Mouse (Mus musculus): ENCODE measurements around the gene Pcolce2. TPM values are rescaled to one million over a fixed set of nuclear protein-coding genes. Genes with fewer than 3 reads are reported as not detected.

The Pcolce2 gene
- polyA plus RNA-seq (2015; fragmentation: Nextera tagmentation; extraction: Ambion mirVana), result 5.9 and 6.2 TPM in 2 replicates

GRCm38 (mm10) chr9:95637271-95638181 lies at the start of gene Pcolce2:
TSS of gene Pcolce2 (plus strand) at chr9:95637601.
- peaks cover 58% of the 10 kb centered on the region for H3K27me3 ChIP-seq
- H3K9me3 ChIP-seq (replicated peaks), result no peaks in the 10 kb centered on the region
- H3K9ac ChIP-seq, result peak within 1 kb of the TSS; percentile 37; the same call in 1 of the 2 replicates
- H3K4me3 ChIP-seq (replicated peaks), result peak within 1 kb of the TSS; percentile 57
- ATAC-seq (ENCODE audit: insufficient read depth), result peak; percentile 62
- under 1% methylated on average over 71 of the region's 71 CpGs for WGBS (ENCODE audit: insufficient replicate concordance)
- H3K4me2 ChIP-seq, result peak within 1 kb of the TSS; percentile 62
- no peaks in the 10 kb centered on the region for H3K4me1 ChIP-seq (replicated peaks)
- no peak within 1 kb of the TSS for H3K27ac ChIP-seq (replicated peaks)
- no peaks in the 10 kb centered on the region for H3K36me3 ChIP-seq (replicated peaks)

DNA sequence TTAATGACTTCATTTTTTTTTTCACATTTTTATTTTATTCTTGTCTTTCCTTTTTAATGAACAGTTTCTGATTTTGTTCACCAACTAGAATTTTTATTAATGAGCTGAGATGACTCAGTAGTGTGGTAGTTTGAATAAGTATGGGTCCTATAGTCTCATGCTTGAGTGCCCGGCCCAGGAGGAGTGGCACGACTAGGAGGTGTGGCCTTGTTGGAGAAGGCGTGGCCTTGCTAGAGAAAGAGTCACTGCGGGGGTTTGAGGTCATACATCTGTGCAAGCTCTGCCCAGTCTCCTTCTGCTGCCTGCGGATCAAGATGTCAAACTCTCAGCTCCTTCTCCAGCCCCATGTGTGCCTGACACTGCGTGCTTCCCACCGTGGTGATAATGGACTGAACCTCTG lies 49.3 kb upstream of the Pcolce2 start:
- Histone ChIP-seq H3K4me1 (replicated peaks) (no peaks in the 10 kb centered on the region), H3K27ac (replicated peaks) (no peak overlapping the region), H3K9me3 (replicated peaks) (no peaks in the 10 kb centered on the region), H3K9ac (no peak overlapping the region), H3K4me2 (no peak overlapping the region), H3K27me3 (peaks cover 6% of the 10 kb centered on the region; the same call in 1 of the 2 replicates), H3K4me3 (replicated peaks) (no peak overlapping the region), H3K36me3 (replicated peaks) (no peaks in the 10 kb centered on the region)
- no peak for ATAC-seq (ENCODE audit: insufficient read depth)
- 76% methylated on average over 7 of the region's 7 CpGs for WGBS (ENCODE audit: insufficient replicate concordance)

DNA sequence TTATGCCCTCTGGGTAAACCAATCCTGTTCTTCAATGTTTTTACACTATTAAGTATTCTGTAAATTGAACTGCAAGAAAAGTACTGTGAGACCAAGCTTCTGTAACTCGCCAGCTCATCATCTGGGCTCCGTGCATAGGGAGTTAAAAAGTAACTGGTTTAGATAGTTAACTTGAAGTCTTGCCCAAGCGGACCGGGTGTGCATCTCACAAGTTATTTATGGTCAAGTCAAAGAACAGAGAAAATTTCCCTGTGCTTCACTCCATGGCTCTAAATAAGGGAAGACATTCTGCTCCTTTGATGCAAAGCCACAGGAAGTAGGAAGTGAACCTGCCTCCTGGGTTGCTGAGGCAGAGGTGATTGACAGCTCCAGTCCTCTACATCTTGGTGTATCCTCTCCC lies 43.1 kb upstream of the Pcolce2 start:
- H3K4me3 ChIP-seq (replicated peaks), result no peak overlapping the region
- WGBS (ENCODE audit: insufficient replicate concordance), result 60% methylated on average over 4 of the region's 4 CpGs

GRCm38 (mm10) chr9:95597466-95598178 lies 39.8 kb upstream of the Pcolce2 start:
- Histone ChIP-seq H3K4me1 (replicated peaks) (no peaks in the 10 kb centered on the region), H3K4me2 (0 out of 2 replicates have a peak overlapping the region, but pooled peaks have one; percentile 10), H3K27ac (replicated peaks) (no peak overlapping the region), H3K9ac (no peak overlapping the region), H3K36me3 (replicated peaks) (no peaks in the 10 kb centered on the region), H3K27me3 (peaks cover 9% of the 10 kb centered on the region; the same call in 1 of the 2 replicates), H3K9me3 (replicated peaks) (no peaks in the 10 kb centered on the region), H3K4me3 (replicated peaks) (no peak overlapping the region)
- ATAC-seq (ENCODE audit: insufficient read depth), result no peak
- 43% methylated on average over 13 of the region's 13 CpGs for WGBS (ENCODE audit: insufficient replicate concordance)

More for the DNA sequence above, 43.1 kb upstream of the Pcolce2 start:
- Histone ChIP-seq H3K36me3 (replicated peaks) (no peaks in the 10 kb centered on the region), H3K4me2 (no peak overlapping the region), H3K27me3 (peaks cover 9% of the 10 kb centered on the region; the same call in 1 of the 2 replicates), H3K4me1 (replicated peaks) (no peaks in the 10 kb centered on the region), H3K27ac (replicated peaks) (no peak overlapping the region), H3K9ac (no peak overlapping the region), H3K9me3 (replicated peaks) (no peaks in the 10 kb centered on the region)
- no peak for ATAC-seq (ENCODE audit: insufficient read depth)

- Histone ChIP-seq H3K4me3 (replicated peaks) (no peak overlapping the region), H3K4me2 (0 out of 2 replicates have a peak overlapping the region, but pooled peaks have one; percentile 10), H3K4me1 (replicated peaks) (no peaks in the 10 kb centered on the region), H3K27ac (replicated peaks) (no peak overlapping the region), H3K9me3 (replicated peaks) (no peaks in the 10 kb centered on the region), H3K36me3 (replicated peaks) (no peaks in the 10 kb centered on the region), H3K27me3 (peaks cover 9% of the 10 kb centered on the region; the same call in 1 of the 2 replicates), H3K9ac (no peak overlapping the region)
- 47% methylated on average over 19 of the region's 19 CpGs for WGBS (ENCODE audit: insufficient replicate concordance)
- ATAC-seq (ENCODE audit: insufficient read depth), result no peak
These were observed 39.2 kb upstream of the Pcolce2 start for GRCm38 (mm10) chr9:95598179-95598721.

- H3K4me2 ChIP-seq, result no peak overlapping the region
- H3K9me3 ChIP-seq (replicated peaks), result no peaks in the 10 kb centered on the region
- H3K4me3 ChIP-seq (replicated peaks), result no peak overlapping the region
- no peak overlapping the region for H3K27ac ChIP-seq (replicated peaks)
- H3K9ac ChIP-seq, result no peak overlapping the region
- no peak for ATAC-seq (ENCODE audit: insufficient read depth)
- H3K4me1 ChIP-seq (replicated peaks), result no peaks in the 10 kb centered on the region
- peaks cover 9% of the 10 kb centered on the region; the same call in 1 of the 2 replicates for H3K27me3 ChIP-seq
- WGBS (ENCODE audit: insufficient replicate concordance), result 68% methylated on average over 4 of the region's 4 CpGs
- no peaks in the 10 kb centered on the region for H3K36me3 ChIP-seq (replicated peaks)
These were observed 38.0 kb upstream of the Pcolce2 start for GRCm38 (mm10) chr9:95599399-95599798.

DNA sequence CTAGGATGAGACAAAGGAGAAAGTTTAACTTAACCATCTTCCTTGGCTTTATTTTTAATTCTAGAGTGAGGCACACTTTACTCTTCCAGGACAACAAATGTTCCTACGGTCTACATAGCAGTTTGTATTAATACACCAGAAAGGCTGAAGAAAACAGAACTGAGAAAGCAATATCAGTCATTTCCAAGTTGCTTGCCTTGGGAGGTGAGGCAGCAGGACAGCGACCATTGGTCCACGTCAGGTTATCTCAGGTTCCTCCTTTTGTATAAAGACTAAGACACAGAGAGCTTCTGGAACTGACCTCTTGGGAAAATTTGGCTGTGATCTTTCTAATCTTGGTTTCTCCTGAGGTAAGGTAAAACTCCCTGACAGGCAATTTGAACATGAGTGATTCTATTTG lies 34.6 kb upstream of the Pcolce2 start:
- Histone ChIP-seq H3K9me3 (replicated peaks) (no peaks in the 10 kb centered on the region), H3K9ac (no peak overlapping the region)
- 54% methylated on average over 3 of the region's 3 CpGs for WGBS (ENCODE audit: insufficient replicate concordance)

DNA sequence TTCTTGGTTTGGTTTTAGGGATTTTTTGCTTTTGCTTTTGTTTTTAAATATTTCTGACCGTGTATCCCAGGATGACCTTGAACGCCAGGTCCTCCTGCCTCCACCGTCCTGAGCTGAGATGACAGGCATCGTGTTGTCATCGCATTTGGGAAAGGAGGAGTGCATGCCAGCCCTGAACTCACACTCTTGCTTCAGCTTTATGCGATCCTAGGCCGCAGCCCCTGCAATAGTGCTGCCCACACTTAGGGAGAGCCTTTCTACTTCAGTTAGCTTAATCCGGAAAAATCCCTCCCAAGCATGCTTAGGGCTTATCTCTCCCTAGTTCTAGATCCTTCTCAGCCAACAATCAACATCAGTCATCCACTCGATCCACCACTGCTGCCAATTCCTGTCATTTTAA lies 34.1 kb upstream of the Pcolce2 start:
- Histone ChIP-seq H3K4me3 (replicated peaks) (no peak overlapping the region), H3K4me2 (no peak overlapping the region), H3K9me3 (replicated peaks) (no peaks in the 10 kb centered on the region), H3K27me3 (peaks cover 7% of the 10 kb centered on the region; the same call in 1 of the 2 replicates), H3K36me3 (replicated peaks) (no peaks in the 10 kb centered on the region), H3K4me1 (replicated peaks) (no peaks in the 10 kb centered on the region), H3K9ac (no peak overlapping the region), H3K27ac (replicated peaks) (no peak overlapping the region)
- 70% methylated on average over 9 of the region's 9 CpGs for WGBS (ENCODE audit: insufficient replicate concordance)
- no peak for ATAC-seq (ENCODE audit: insufficient read depth)

More for the DNA sequence above, 34.6 kb upstream of the Pcolce2 start:
- H3K4me1 ChIP-seq (replicated peaks), result no peaks in the 10 kb centered on the region
- H3K27me3 ChIP-seq, result peaks cover 9% of the 10 kb centered on the region; the same call in 1 of the 2 replicates
- no peak overlapping the region for H3K4me2 ChIP-seq
- no peak overlapping the region for H3K27ac ChIP-seq (replicated peaks)
- H3K4me3 ChIP-seq (replicated peaks), result no peak overlapping the region
- ATAC-seq (ENCODE audit: insufficient read depth), result no peak
- no peaks in the 10 kb centered on the region for H3K36me3 ChIP-seq (replicated peaks)

DNA sequence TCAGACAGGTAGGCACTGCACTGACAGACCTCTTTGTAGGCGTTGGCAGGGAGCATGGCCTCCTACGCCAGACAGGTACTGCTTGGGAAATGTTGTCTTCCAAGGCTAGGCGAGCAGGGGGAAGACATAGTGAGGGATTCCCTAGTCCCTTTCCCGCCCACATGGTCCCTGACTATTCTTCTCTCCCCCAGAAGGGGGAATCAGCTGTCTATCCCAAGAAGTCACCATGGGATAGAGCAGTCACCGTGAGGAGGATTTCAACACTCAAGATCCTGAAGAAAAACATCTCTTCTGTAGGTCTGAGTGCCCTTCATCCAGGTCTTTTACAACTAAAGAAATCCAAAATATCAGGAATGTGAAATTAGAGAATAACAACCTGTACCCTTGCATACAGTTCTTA lies 30.2 kb upstream of the Pcolce2 start:
- Histone ChIP-seq H3K9ac (no peak overlapping the region), H3K4me2 (no peak overlapping the region), H3K4me1 (replicated peaks) (no peaks in the 10 kb centered on the region), H3K4me3 (replicated peaks) (no peak overlapping the region), H3K27me3 (no peaks in the 10 kb centered on the region), H3K9me3 (replicated peaks) (no peaks in the 10 kb centered on the region), H3K36me3 (replicated peaks) (no peaks in the 10 kb centered on the region), H3K27ac (replicated peaks) (no peak overlapping the region)
- ATAC-seq (ENCODE audit: insufficient read depth), result no peak
- 45% methylated on average over 5 of the region's 5 CpGs for WGBS (ENCODE audit: insufficient replicate concordance)

GRCm38 (mm10) chr9:95612246-95612768 lies 25.1 kb upstream of the Pcolce2 start:
- Histone ChIP-seq H3K4me3 (replicated peaks) (no peak overlapping the region), H3K4me1 (replicated peaks) (no peaks in the 10 kb centered on the region), H3K36me3 (replicated peaks) (no peaks in the 10 kb centered on the region), H3K27ac (replicated peaks) (no peak overlapping the region), H3K9ac (no peak overlapping the region), H3K9me3 (replicated peaks) (no peaks in the 10 kb centered on the region), H3K4me2 (no peak overlapping the region), H3K27me3 (no peaks in the 10 kb centered on the region)
- ATAC-seq (ENCODE audit: insufficient read depth), result no peak
- WGBS (ENCODE audit: insufficient replicate concordance), result 56% methylated on average over 8 of the region's 8 CpGs
